Mouse (Mus musculus) yolk sac, embryonic 10.5 days (tissue): ENCODE results near the gene Tpst1.
"Not testable (repeated sequence)": the region's sequence is repeated elsewhere in the genome, so short reads cannot be mapped to it uniquely, and the experiment has no call there.

ENCODE experiments used
- DNase-seq: peaks from one replicate; pipeline ENCODE4 v3.0.0-alpha.2; 2017; ENCODE audit warnings: low spot score

Gene Tpst1

GRCm38 (mm10) chr5:130073026-130073425 lies at the start of gene Tpst1:
TSS of gene Tpst1 (plus strand) at chr5:130073326.
- no peak for DNase-seq

- peak; percentile 94 for DNase-seq
These were observed 49.2 kb upstream of the Tpst1 start for GRCm38 (mm10) chr5:130023767-130024539.

- DNase-seq: peak; percentile 81
These were observed 46.0 kb upstream of the Tpst1 start for GRCm38 (mm10) chr5:130027134-130027533.

- no peak for DNase-seq
These were observed 45.4 kb upstream of the Tpst1 start for GRCm38 (mm10) chr5:130027696-130028095.

- DNase-seq: peak; percentile 81
These were observed 43.8 kb upstream of the Tpst1 start, which contains the start of the genes Asl and Crcp for GRCm38 (mm10) chr5:130029142-130029897. TSS of gene Asl (minus strand) at chr5:130029247. TSS of gene Crcp (plus strand) at chr5:130029290.

- DNase-seq: no peak
These were observed 41.4 kb upstream of the Tpst1 start for GRCm38 (mm10) chr5:130031410-130032390.

GRCm38 (mm10) chr5:130033869-130034268 lies 39.3 kb upstream of the Tpst1 start:
- no peak for DNase-seq

GRCm38 (mm10) chr5:130036300-130036699 lies 36.8 kb upstream of the Tpst1 start:
- DNase-seq: not testable (repeated sequence)

GRCm38 (mm10) chr5:130037752-130038455 lies 35.2 kb upstream of the Tpst1 start:
- peak; percentile 48 for DNase-seq

GRCm38 (mm10) chr5:130040797-130041196 lies 32.3 kb upstream of the Tpst1 start:
- no peak for DNase-seq

- DNase-seq: no peak
These were observed 31.9 kb upstream of the Tpst1 start for GRCm38 (mm10) chr5:130041262-130041661.

GRCm38 (mm10) chr5:130043741-130044140 lies 29.4 kb upstream of the Tpst1 start:
- no peak for DNase-seq

- DNase-seq: no peak
These were observed 28.9 kb upstream of the Tpst1 start for GRCm38 (mm10) chr5:130044201-130044695.

GRCm38 (mm10) chr5:130046100-130046499 lies 27.0 kb upstream of the Tpst1 start:
- DNase-seq: no peak

GRCm38 (mm10) chr5:130046589-130046988 lies 26.5 kb upstream of the Tpst1 start:
- DNase-seq: no peak

- DNase-seq: no peak
These were observed 26.1 kb upstream of the Tpst1 start for GRCm38 (mm10) chr5:130047013-130047412.

- DNase-seq: no peak
These were observed 24.2 kb upstream of the Tpst1 start for GRCm38 (mm10) chr5:130048786-130049520.

GRCm38 (mm10) chr5:130050416-130050815 lies 22.7 kb upstream of the Tpst1 start:
- DNase-seq: no peak

- no peak for DNase-seq
These were observed 21.9 kb upstream of the Tpst1 start for GRCm38 (mm10) chr5:130051073-130051860.

GRCm38 (mm10) chr5:130052510-130052909 lies 20.6 kb upstream of the Tpst1 start:
- DNase-seq: no peak
